Mouse (Mus musculus): ENCODE results near the gene Arhgef19. TPM values are rescaled to one million over a fixed set of nuclear protein-coding genes. Genes with fewer than 3 reads are reported as not detected.
A peak's percentile ranks its signal among the peaks of the same experiment; 100 is the strongest.

The Arhgef19 gene
- polyA plus RNA-seq, 1 experiment = 4.9 TPM

GRCm38 (mm10) chr4:141267250-141267649 lies 28.0 kb downstream of the Arhgef19 start:
- Histone ChIP-seq H3K4me3 (ENCODE audit: insufficient read depth, low read depth, low read length) (no peak overlapping the region), H3K36me3 (ENCODE audit: control insufficient read depth, insufficient read depth, low read length) (no peaks in the 10 kb centered on the region), H3K27ac (ENCODE audit: insufficient read depth, low read depth, low read length) (no peak overlapping the region), H3K27me3 (replicated peaks; ENCODE audit: control insufficient read depth, insufficient read depth, low read length) (no peaks in the 10 kb centered on the region), H3K4me1 (ENCODE audit: control insufficient read depth, insufficient read depth, low read length) (no peaks in the 10 kb centered on the region)
- no peak for TF ChIP-seq POLR2A (IDR thresholded peaks at IDR 0.05; ENCODE audit: low read depth, low read length)
- no peak for TF ChIP-seq CTCF (conservative IDR thresholded peaks at IDR 0.05; ENCODE audit: insufficient read depth, insufficient read length, low read depth, low read length)
- DNase-seq = no peak
- 89% methylated on average over 3 of the region's 3 CpGs for WGBS

GRCm38 (mm10) chr4:141267837-141268236 lies 28.5 kb downstream of the Arhgef19 start:
- no peaks in the 10 kb centered on the region for H3K4me1 ChIP-seq (ENCODE audit: control insufficient read depth, insufficient read depth, low read length)
- H3K36me3 ChIP-seq (ENCODE audit: control insufficient read depth, insufficient read depth, low read length) = no peaks in the 10 kb centered on the region
- WGBS = 42% methylated on average over 9 of the region's 9 CpGs
- no peak overlapping the region for H3K27ac ChIP-seq (ENCODE audit: insufficient read depth, low read depth, low read length)
- no peaks in the 10 kb centered on the region for H3K27me3 ChIP-seq (replicated peaks; ENCODE audit: control insufficient read depth, insufficient read depth, low read length)
- H3K4me3 ChIP-seq (ENCODE audit: insufficient read depth, low read depth, low read length) = no peak overlapping the region
- peak; percentile 65 for DNase-seq
- TF ChIP-seq CTCF (conservative IDR thresholded peaks at IDR 0.05; ENCODE audit: insufficient read depth, insufficient read length, low read depth, low read length) (peak; percentile 83), POLR2A (IDR thresholded peaks at IDR 0.05; ENCODE audit: low read depth, low read length) (no peak)

DNA sequence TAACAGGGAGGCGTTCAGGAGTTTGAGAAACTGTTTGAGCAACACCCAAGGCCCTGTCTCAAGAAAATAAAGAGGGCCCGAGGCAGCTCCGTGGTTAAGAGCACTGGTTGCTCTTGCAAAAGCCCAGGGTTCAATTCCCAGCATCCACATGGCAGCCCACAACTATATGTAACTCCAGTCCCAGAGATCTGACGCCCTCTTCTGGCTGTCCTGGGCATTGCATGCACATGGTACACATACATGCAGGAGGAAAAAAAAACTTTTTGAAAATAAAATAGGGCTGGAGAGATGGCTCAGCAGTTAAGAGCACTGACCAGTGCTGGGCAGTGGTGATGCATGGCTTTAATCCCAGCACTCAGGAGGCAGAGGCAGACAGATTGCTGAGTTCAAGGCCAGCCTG lies 29.1 kb downstream of the Arhgef19 start:
- Histone ChIP-seq H3K4me1 (ENCODE audit: control insufficient read depth, insufficient read depth, low read length) (no peaks in the 10 kb centered on the region), H3K36me3 (ENCODE audit: control insufficient read depth, insufficient read depth, low read length) (no peaks in the 10 kb centered on the region), H3K27me3 (replicated peaks; ENCODE audit: control insufficient read depth, insufficient read depth, low read length) (no peaks in the 10 kb centered on the region), H3K4me3 (ENCODE audit: insufficient read depth, low read depth, low read length) (no peak overlapping the region), H3K27ac (ENCODE audit: insufficient read depth, low read depth, low read length) (no peak overlapping the region)
- no peak for DNase-seq
- 0 out of 2 replicates have a peak, but pooled peaks have one; percentile 12 for TF ChIP-seq CTCF (conservative IDR thresholded peaks at IDR 0.05; ENCODE audit: insufficient read depth, insufficient read length, low read depth, low read length)
- no peak for TF ChIP-seq POLR2A (IDR thresholded peaks at IDR 0.05; ENCODE audit: low read depth, low read length)
- WGBS = 86% methylated on average over 4 of the region's 4 CpGs

GRCm38 (mm10) chr4:141269080-141269479 lies 29.8 kb downstream of the Arhgef19 start:
- TF ChIP-seq POLR2A (IDR thresholded peaks at IDR 0.05; ENCODE audit: low read depth, low read length) (no peak), CTCF (conservative IDR thresholded peaks at IDR 0.05; ENCODE audit: insufficient read depth, insufficient read length, low read depth, low read length) (0 out of 2 replicates have a peak, but pooled peaks have one; percentile 23)
- Histone ChIP-seq H3K4me3 (ENCODE audit: insufficient read depth, low read depth, low read length) (no peak overlapping the region), H3K27me3 (replicated peaks; ENCODE audit: control insufficient read depth, insufficient read depth, low read length) (no peaks in the 10 kb centered on the region), H3K27ac (ENCODE audit: insufficient read depth, low read depth, low read length) (no peak overlapping the region), H3K4me1 (ENCODE audit: control insufficient read depth, insufficient read depth, low read length) (no peaks in the 10 kb centered on the region), H3K36me3 (ENCODE audit: control insufficient read depth, insufficient read depth, low read length) (no peaks in the 10 kb centered on the region)
- DNase-seq = no peak
- 67% methylated on average over 6 of the region's 6 CpGs for WGBS

GRCm38 (mm10) chr4:141270201-141270940 lies 31.1 kb downstream of the Arhgef19 start:
- H3K27me3 ChIP-seq (replicated peaks; ENCODE audit: control insufficient read depth, insufficient read depth, low read length) = no peaks in the 10 kb centered on the region
- H3K27ac ChIP-seq (ENCODE audit: insufficient read depth, low read depth, low read length) = no peak overlapping the region
- no peaks in the 10 kb centered on the region for H3K36me3 ChIP-seq (ENCODE audit: control insufficient read depth, insufficient read depth, low read length)
- WGBS = 76% methylated on average over 15 of the region's 15 CpGs
- H3K4me3 ChIP-seq (ENCODE audit: insufficient read depth, low read depth, low read length) = no peak overlapping the region
- TF ChIP-seq CTCF (conservative IDR thresholded peaks at IDR 0.05; ENCODE audit: insufficient read depth, insufficient read length, low read depth, low read length) (no peak), POLR2A (IDR thresholded peaks at IDR 0.05; ENCODE audit: low read depth, low read length) (no peak)
- DNase-seq = no peak
- no peaks in the 10 kb centered on the region for H3K4me1 ChIP-seq (ENCODE audit: control insufficient read depth, insufficient read depth, low read length)

GRCm38 (mm10) chr4:141271228-141271627 lies 31.9 kb downstream of the Arhgef19 start:
- Histone ChIP-seq H3K27ac (ENCODE audit: insufficient read depth, low read depth, low read length) (no peak overlapping the region), H3K4me3 (ENCODE audit: insufficient read depth, low read depth, low read length) (no peak overlapping the region), H3K4me1 (ENCODE audit: control insufficient read depth, insufficient read depth, low read length) (no peaks in the 10 kb centered on the region), H3K27me3 (replicated peaks; ENCODE audit: control insufficient read depth, insufficient read depth, low read length) (no peaks in the 10 kb centered on the region), H3K36me3 (ENCODE audit: control insufficient read depth, insufficient read depth, low read length) (no peaks in the 10 kb centered on the region)
- WGBS = 68% methylated on average over 7 of the region's 7 CpGs
- TF ChIP-seq CTCF (conservative IDR thresholded peaks at IDR 0.05; ENCODE audit: insufficient read depth, insufficient read length, low read depth, low read length) (no peak), POLR2A (IDR thresholded peaks at IDR 0.05; ENCODE audit: low read depth, low read length) (no peak)
- DNase-seq = no peak

GRCm38 (mm10) chr4:141271721-141272120 lies 32.4 kb downstream of the Arhgef19 start:
- Histone ChIP-seq H3K4me1 (ENCODE audit: control insufficient read depth, insufficient read depth, low read length) (no peaks in the 10 kb centered on the region), H3K27ac (ENCODE audit: insufficient read depth, low read depth, low read length) (no peak overlapping the region)
- DNase-seq = peak; percentile 51

More at GRCm38 (mm10) chr4:141271721-141272120, 32.4 kb downstream of the Arhgef19 start:
- TF ChIP-seq CTCF (conservative IDR thresholded peaks at IDR 0.05; ENCODE audit: insufficient read depth, insufficient read length, low read depth, low read length) (no peak), POLR2A (IDR thresholded peaks at IDR 0.05; ENCODE audit: low read depth, low read length) (no peak)
- no peak overlapping the region for H3K4me3 ChIP-seq (ENCODE audit: insufficient read depth, low read depth, low read length)
- 60% methylated on average over 6 of the region's 6 CpGs for WGBS
- no peaks in the 10 kb centered on the region for H3K36me3 ChIP-seq (ENCODE audit: control insufficient read depth, insufficient read depth, low read length)
- no peaks in the 10 kb centered on the region for H3K27me3 ChIP-seq (replicated peaks; ENCODE audit: control insufficient read depth, insufficient read depth, low read length)

Data from kidney, adult 2 months (tissue).